Mouse (Mus musculus) left cerebral cortex, adult 9 months (tissue): ENCODE measurements at regions not wholly inside any gene's neighbourhood (a gene's known extent, or its start where the extent isn't known, plus 50 kb on each side); places are given as distances from the start of the nearest gene placed in this dataset.

Experiments
- DNase-seq, 2 experiments: peaks; one replicate each; pipeline ENCODE4 v3.0.0; 2022; ENCODE audit warnings: low spot score in 2 of 2

DNA sequence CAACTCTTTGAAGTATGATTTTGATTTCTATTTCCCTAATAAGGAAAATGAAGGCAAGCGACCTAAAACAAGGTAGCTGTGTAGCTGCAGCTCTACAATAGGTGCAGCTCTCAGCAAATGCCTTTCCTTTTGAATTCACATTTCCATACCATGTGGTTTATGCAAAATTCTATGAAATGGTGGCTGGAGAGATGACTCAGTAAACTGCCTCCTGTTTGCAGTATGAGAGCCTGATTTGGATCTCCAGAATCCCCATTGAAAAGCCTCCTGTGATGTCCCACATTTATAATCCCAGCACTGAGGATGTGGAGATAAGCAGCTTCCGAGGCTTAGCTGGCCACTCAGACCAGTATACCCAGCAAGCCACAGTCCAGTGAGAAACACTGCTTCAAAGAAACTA is 59.6 kb downstream of the Npy1r start:
- DNase-seq: no peak

DNA sequence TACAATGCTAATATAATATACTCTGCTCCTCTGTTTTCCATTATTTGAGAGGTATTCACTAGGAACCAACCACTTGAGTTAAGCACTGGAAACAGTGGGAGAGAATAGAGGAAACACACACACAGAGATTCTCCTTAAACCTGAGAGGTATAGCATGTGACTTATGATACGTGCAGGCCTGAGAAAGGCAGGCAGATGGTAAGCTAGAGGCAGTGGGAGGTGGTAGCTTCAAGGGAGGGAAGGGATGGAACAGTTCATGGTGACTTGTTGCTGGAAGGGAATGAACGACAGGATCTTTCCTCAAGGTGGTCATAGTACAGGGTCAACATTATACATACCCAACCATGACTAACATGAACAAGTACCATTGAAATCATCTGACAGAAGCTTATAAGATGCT is 60.8 kb downstream of the Npy1r start:
- DNase-seq: no peak

DNA sequence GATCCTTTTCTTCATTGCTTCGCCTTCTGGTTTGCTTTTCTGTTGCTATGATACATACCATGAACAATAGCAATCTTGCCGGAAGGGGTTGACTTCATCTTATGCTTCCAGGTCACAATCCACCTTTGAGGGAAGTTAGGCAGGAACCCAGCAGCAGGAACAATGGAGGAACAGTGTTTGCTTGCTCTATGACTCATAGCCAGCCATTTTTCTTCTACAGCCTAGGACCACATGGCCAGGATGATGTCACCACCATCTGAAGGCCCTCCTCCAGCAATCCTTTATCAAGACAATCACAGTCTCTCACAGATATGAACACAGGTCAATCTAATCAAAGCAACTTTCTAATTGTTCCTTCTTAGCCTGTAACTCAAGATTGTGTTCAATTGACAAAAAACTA is 61.5 kb downstream of the Npy1r start:
- DNase-seq: no peak

DNA sequence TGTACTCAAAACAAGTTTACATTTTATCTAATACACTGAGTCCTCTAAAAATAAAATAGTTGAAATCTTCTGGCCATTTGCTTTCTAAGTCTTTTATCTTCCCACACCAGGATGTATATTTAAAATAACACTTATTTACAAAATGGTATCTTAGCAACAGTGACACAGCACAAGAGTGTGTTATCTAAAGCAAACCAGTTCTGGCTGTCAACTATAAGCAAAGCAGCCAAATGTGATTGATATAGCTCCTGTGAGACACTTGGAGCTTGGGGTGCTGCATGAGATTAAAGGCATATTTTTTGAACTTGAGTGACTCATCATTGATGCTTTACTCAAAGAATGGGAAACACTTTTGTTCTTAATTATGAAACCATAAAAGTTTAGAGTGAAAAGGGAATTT is 62.7 kb downstream of the Npy1r start:
- DNase-seq: no peak

DNA sequence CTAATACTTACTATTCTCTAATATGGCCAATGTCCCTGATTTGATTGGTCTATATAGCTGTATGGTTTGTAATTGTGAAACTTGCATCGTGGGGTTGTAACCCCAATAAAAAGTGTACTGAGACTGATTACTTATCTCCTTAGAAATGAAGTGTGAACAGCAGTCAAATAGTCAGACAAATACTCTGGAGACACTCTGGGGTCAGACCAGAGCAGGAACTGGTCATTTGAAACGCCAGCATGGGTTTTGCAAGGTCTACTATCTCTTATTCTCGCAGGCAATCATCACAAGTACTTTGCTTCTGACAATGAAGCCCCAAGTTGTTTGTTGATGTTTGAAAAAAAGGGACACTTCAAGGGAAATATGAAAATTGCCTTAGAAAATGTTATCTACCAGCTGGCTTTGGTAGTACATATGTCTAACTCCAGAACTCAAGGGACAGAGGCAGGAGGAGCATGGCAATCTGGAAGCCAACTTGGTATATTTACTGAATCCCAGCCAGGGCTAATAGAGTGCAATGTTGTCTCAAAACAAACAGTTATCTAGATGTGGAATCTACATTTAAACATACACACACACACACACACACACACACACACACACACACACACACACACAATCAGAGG is 64.1 kb downstream of the Npy1r start:
- DNase-seq: no peak

DNA sequence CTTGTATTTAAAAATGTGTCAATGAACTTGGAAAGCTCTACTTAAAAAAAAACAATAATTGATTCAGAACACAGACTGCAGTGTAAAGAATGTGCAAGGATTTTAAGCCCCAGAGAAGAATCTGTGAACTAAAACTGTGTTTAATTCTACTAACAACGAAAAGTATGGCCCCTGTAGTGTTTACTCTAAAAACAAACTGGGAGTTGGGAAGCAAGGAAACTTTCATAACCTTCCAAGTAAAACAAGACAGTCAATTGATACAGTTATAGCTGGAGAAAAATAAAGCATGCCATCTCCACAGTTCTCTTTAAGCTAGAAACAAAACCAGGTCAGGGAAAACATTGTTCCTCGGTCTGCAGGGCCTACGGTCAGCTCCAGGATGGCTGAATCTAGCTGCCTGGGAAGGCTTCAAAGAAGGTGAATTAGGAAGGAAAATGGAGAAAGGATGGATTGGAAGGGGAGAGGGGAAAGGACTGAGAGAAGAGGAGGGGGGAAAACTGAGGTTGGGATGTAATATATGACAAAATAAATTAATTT is 68.1 kb downstream of the Npy1r start:
- no peak for DNase-seq

DNA sequence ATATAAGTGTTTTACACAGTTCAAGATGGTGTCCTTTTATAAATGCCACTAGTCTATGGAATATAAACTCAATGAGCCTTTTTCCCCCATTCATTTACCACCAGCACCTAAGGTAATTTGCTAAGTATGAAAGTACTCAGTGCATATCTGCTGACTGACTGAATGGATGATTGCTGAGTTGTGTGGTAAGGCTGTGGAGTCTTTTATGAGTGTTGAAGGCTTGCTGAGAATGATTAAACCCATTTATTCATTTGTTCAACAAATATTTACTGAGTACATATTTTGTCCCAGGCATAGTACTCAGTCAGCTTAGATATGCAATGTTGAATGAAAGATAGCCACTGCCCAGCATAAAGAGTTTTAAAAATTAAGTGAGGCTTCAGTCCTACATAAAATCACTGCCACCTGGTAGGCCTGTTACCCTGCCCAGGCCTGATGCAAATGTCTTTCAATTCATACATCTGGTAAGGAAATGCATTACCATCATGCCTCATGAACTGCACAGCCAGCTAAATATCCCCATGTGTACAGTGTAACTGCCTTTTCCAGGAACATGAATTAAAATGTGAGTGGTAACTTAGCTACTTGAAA is 71.5 kb downstream of the Npy1r start:
- no peak for DNase-seq

DNA sequence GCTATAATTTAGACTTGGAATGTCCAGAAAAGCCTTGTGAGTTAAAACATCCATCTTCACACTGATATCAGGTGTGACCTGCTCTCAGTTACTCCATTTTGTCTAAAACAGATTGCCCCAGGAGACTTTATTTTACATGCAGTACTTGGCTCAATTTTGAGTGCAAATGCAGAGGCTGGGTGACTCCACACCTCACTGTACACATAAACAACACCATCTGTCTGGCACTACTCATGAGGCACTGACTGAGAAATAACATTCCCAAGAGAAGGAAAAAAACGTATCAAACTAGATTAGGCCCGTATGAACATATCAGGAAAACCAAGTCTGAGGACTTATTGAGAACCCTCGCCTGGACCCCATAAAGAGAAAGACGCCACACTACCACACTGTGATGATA is 74.1 kb downstream of the Npy1r start:
- DNase-seq: peak in 1 of 2 experiments; percentile 48

DNA sequence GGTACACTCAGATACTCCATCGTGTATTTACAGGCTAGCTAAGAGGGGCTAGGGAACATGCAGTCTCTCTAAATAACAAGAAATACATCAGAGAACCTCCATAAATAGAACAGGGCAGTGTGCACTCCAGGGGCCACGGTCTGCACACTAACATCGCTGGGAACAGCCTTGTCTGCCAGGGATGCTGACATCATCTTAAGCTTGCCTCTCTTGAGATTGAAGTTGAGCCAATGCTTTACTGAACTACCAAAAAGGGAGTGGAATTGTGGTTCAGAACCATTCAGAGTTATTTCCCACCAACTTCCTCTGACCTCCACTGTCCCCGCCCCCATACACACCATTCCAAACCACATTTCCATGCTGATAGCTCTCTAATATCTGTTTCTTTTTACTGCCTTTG is 75.7 kb downstream of the Npy1r start:
- DNase-seq: no peak

DNA sequence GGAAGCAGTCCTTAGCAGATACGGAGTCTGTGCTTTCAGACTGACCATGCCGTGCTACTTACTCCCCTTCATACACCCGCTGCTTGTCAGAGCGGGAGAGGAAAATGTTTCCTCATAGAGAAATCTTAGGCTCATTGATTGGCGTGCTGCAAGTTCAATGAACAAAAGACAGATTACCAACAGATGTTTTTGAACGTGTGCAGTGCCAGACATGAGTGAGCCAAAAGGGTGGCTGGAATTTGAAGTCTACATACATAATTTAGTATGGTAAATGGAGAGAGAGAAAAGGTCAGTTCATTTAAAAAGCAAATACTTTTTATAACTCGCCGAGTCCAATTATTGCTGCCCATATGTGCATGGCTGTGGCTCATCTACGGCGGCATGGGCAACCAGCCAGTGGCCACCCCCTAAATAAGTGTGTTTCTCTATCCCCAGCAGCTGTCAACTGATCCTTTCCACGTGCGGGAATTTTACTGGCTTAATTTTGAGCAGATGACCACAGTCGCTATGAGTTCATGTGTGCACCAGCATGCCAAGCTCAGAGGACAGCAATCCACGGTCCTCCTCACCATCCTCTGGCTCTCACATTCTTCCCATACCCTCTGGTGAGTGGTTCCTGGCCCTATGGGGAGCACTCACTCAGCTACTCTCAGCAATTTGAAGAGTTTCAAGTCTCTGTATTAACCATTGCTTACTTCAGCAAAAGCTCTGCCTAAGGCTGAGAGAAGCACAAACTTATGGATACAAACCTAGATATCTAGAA is 80.3 kb downstream of the Npy1r start:
- no peak for DNase-seq

DNA sequence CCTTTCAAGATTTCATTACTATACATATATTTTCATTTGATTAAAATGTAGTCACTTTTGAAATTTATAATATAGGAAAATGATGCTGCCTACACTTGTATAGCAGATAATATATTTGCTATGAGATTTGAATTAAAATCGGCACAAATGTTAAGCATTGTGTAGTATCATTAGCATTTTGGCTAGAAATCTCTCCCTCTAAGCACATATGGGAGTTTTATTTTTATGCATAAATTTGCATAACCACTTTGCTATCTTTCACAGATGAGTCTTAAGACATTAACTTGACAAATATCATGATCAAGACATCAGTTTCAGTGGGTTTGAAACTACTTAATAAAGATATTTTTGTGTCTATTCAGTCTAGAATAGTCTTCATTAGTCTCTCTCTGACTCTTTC is 80.4 kb upstream of the Naf1 start:
- DNase-seq: no peak

DNA sequence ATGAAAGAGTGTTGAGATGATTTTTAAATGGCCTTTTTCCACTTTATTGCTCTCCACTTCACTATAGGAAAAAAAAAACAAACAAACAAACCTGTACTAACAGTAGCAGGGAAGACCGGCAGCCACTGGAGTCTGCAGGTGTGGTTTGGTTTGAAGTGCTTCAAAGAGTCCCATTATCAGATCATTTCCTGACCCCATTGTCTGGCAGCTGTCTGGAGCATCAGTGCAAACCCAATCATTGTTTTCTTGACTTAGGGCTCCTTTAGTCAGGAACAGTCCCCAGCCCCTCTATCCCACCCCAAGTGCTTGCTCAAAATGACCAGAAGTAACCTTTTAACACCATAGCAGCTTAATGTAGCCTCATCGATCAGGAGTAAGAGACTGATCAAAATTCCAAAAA is 77.4 kb upstream of the Naf1 start:
- DNase-seq: no peak

DNA sequence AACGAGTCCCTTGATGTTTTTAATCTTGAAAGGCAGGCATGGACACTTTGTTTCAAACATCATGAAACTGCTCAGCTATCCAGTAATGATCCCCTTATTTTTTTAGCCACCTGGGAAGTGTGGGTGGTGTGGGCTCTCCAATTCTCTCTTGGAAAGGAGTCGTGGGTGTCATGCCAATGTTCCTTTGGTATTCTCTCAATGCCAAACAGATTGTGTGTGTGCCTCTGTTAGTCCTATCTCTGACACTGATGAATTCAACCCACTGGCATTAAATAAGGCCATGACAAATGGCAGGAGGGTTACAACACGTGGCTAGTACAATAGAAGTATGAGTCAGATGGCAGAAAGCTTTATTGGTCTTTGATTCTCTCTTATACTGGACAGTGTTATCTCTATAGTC is 74.0 kb upstream of the Naf1 start:
- peak in 1 of 2 experiments; percentile 50 for DNase-seq
